Mouse (Mus musculus): ENCODE data around the gene Bmpr1b. TPM values are rescaled to one million over a fixed set of nuclear protein-coding genes. Genes with fewer than 3 reads are reported as not detected.

Bmpr1b gene
- polyA plus RNA-seq, 1 experiment from 2014 or later: 5.9 TPM

DNA sequence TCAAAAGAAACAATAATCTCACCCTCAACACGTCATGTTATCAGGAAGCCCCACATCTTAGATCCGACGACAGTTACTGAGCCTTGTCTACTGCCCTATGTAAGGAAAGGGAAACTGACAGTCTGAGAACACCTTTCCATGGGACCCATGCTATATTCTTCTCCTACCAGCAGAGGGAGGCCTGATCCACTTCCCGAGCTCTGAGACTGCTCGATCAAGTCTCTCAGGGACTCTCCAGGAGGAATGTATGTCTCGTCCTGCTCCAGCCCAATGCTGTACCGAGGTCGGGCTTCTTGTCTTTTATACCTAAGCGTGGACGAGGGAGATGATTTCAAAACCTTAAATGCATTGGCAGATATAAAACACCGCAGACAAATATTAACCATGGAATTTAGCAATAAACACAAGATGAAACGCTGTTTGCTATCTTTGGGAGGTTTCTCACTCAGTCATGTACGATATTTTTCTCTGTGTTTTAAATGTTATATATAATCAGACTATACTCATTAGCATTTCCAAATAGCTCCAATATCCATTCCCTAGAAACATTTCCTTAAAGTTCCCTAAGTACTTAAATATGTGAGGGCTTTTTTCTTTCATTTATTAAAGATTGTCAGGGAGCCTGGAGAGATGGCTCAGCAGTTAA lies 306.3 kb downstream of the Bmpr1b start:
- Histone ChIP-seq H3K36me3 (no peaks in the 10 kb centered on the region), H3K4me1 (no peaks in the 10 kb centered on the region), H3K9me3 (replicated peaks) (no peaks in the 10 kb centered on the region), H3K4me3 (replicated peaks) (no peak overlapping the region), H3K4me2 (replicated peaks) (peak overlapping the region; percentile 36), H3K27me3 (no peaks in the 10 kb centered on the region), H3K9ac (no peak overlapping the region), H3K27ac (replicated peaks) (no peak overlapping the region)
- 21% methylated on average over 13 of the region's 13 CpGs for WGBS
- ATAC-seq (ENCODE audit: insufficient number of reproducible peaks, low FRiP score, low TSS enrichment, low read depth): 0 out of 2 replicates have a peak, but pooled peaks have one; percentile 67

DNA sequence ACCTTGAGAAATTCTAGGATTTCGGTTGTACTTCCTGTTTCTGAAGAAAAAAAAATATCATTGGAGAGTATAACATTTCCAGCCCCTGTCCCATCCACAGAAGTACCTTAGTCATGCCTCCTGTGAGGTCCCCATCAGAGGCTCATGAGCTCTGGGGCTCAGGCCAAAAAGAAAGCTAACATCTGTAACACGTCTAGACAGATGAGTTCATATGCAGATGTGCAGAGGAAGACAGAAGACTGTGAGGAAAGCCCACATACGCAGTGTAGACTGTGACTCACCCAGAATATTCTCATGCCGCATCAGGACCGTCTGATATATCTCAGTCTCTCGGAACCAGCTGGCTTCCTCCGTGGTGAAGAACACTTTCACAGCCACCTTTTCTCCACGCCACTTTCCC lies 312.1 kb downstream of the Bmpr1b start:
- ATAC-seq (ENCODE audit: insufficient number of reproducible peaks, low FRiP score, low TSS enrichment, low read depth): peak; percentile 70; the same call in 1 of the 2 replicates
- H3K4me2 ChIP-seq (replicated peaks): no peak overlapping the region

DNA sequence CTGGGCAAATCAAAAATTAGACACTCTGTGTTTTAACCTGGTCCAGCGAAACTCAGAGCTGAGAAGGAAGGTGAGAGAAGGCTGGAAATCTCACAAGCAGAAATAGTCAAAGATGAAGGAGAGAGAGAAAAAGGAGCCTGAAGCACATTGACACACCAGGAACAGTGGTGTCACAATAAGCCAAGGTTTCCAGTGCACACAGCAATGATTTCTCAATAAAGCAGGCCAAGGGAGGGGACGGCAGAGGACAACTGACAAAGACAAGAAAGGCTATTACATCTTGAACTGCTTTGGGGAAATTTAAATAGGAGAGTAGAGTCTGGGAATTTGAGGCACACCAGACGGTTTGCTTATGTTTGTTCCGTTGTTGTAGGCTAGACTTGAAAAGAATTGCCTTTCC lies 314.9 kb downstream of the Bmpr1b start:
- no peaks in the 10 kb centered on the region for H3K27me3 ChIP-seq
- H3K4me1 ChIP-seq: no peaks in the 10 kb centered on the region
- H3K4me2 ChIP-seq (replicated peaks): no peak overlapping the region
- H3K36me3 ChIP-seq: no peaks in the 10 kb centered on the region
- no peak for ATAC-seq (ENCODE audit: insufficient number of reproducible peaks, low FRiP score, low TSS enrichment, low read depth)
- H3K9ac ChIP-seq: no peak overlapping the region
- H3K4me3 ChIP-seq (replicated peaks): no peak overlapping the region
- H3K9me3 ChIP-seq (replicated peaks): no peaks in the 10 kb centered on the region
- H3K27ac ChIP-seq (replicated peaks): no peak overlapping the region
- whole genome bisulfite sequencing: 67% methylated on average over 4 of the region's 4 CpGs

More for the DNA sequence above, 312.1 kb downstream of the Bmpr1b start:
- Histone ChIP-seq H3K9me3 (replicated peaks) (no peaks in the 10 kb centered on the region), H3K36me3 (no peaks in the 10 kb centered on the region), H3K27me3 (no peaks in the 10 kb centered on the region), H3K4me3 (replicated peaks) (no peak overlapping the region), H3K9ac (no peak overlapping the region), H3K4me1 (no peaks in the 10 kb centered on the region), H3K27ac (replicated peaks) (no peak overlapping the region)
- 63% methylated on average over 8 of the region's 8 CpGs for WGBS

DNA sequence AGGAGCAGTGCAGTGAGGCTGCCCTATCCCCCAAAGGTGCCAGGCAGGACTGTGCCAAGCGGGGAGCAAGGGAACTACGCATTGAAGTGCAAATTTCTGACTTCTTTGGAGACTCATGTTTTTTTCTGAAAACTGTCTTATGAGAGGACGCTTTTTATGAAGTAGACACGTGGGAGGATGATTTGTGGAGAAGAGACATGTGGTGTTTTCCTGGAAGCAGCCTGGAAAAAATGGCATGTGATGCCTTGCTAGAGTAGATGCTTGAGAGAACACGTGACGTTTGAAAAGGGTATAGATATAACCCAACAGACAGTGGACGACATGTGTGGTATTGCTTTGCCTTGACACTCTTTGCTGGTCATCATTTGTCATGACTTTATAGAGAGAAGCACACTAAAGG lies 319.1 kb downstream of the Bmpr1b start:
- Histone ChIP-seq H3K4me2 (replicated peaks) (no peak overlapping the region), H3K4me3 (replicated peaks) (no peak overlapping the region), H3K27me3 (no peaks in the 10 kb centered on the region), H3K27ac (replicated peaks) (no peak overlapping the region), H3K36me3 (no peaks in the 10 kb centered on the region), H3K4me1 (no peaks in the 10 kb centered on the region), H3K9me3 (replicated peaks) (no peaks in the 10 kb centered on the region), H3K9ac (no peak overlapping the region)
- WGBS: 80% methylated on average over 7 of the region's 7 CpGs
- ATAC-seq (ENCODE audit: insufficient number of reproducible peaks, low FRiP score, low TSS enrichment, low read depth): no peak

DNA sequence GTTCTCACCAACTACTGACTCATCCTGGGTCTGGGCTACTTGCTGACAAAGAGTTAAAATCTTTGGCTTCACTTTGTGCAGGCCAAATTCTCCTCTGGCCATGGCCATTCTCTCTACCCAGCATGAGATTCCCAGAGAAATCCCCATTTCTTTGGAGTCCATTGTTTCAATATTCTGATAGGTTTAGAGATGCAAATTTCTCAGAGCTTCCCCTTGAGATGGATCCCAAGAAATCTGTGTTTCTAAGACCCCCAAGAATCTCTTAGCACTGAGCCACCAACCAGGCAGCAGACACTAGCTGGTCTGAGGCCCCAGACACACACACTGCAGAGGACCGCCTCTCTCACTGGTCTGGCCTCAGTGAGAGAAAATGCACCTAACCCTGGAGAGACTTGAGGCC lies 320.0 kb downstream of the Bmpr1b start:
- no peak overlapping the region for H3K4me3 ChIP-seq (replicated peaks)
- WGBS: 73% methylated on average over 1 of the region's 1 CpGs
- no peaks in the 10 kb centered on the region for H3K4me1 ChIP-seq
- no peaks in the 10 kb centered on the region for H3K36me3 ChIP-seq
- H3K4me2 ChIP-seq (replicated peaks): no peak overlapping the region
- H3K9me3 ChIP-seq (replicated peaks): no peaks in the 10 kb centered on the region
- H3K9ac ChIP-seq: no peak overlapping the region
- H3K27me3 ChIP-seq: no peaks in the 10 kb centered on the region
- no peak for ATAC-seq (ENCODE audit: insufficient number of reproducible peaks, low FRiP score, low TSS enrichment, low read depth)
- no peak overlapping the region for H3K27ac ChIP-seq (replicated peaks)

DNA sequence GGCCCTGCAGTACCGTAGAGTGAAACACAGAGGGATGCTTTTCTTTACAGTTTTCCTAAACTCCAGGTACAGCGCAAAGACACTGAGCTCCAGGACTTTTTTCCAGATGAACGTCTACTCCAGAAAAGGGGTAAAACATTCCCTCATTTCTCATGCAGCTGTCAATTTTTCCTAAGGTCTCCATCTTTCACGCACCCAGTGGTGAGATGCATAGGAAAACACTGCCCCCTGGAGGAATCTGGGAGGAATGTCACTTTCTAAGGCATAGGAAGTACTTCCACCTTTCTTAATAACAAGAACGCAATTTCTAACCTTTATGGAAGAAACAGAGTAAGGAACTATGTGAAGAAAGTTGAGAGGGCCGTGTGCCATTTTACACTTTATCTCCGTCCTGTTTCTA lies 330.4 kb downstream of the Bmpr1b start:
- Histone ChIP-seq H3K36me3 (no peaks in the 10 kb centered on the region), H3K4me2 (replicated peaks) (no peak overlapping the region), H3K27ac (replicated peaks) (no peak overlapping the region), H3K4me1 (no peaks in the 10 kb centered on the region), H3K4me3 (replicated peaks) (no peak overlapping the region), H3K27me3 (no peaks in the 10 kb centered on the region), H3K9me3 (replicated peaks) (no peaks in the 10 kb centered on the region), H3K9ac (no peak overlapping the region)
- WGBS: 40% methylated on average over 7 of the region's 7 CpGs
- ATAC-seq (ENCODE audit: insufficient number of reproducible peaks, low FRiP score, low TSS enrichment, low read depth): no peak

DNA sequence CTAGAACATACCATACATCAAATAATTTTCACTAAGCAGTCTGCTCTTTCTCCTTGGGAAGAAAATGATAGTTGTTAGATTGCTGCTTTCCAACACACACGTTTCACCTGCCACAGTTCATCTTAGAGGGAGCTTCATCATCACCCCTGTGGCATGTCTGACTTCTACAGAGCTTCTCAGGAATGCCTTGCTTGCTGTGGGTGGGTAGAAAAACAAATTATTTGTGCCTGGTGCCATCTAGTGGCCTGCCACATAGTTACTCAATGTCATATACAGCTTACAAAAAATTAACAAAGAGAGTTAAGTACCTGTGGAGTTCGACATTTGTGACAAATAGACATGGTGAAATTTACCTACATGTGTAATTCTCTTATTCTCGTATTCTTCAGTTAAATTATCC lies 338.1 kb downstream of the Bmpr1b start:
- H3K4me3 ChIP-seq (replicated peaks): no peak overlapping the region
- H3K4me1 ChIP-seq: no peaks in the 10 kb centered on the region
- no peaks in the 10 kb centered on the region for H3K36me3 ChIP-seq
- no peak overlapping the region for H3K4me2 ChIP-seq (replicated peaks)
- 11% methylated on average over 3 of the region's 3 CpGs for WGBS
- H3K27ac ChIP-seq (replicated peaks): no peak overlapping the region
- ATAC-seq (ENCODE audit: insufficient number of reproducible peaks, low FRiP score, low TSS enrichment, low read depth): no peak
- H3K9ac ChIP-seq: no peak overlapping the region
- no peaks in the 10 kb centered on the region for H3K27me3 ChIP-seq
- H3K9me3 ChIP-seq (replicated peaks): no peaks in the 10 kb centered on the region

DNA sequence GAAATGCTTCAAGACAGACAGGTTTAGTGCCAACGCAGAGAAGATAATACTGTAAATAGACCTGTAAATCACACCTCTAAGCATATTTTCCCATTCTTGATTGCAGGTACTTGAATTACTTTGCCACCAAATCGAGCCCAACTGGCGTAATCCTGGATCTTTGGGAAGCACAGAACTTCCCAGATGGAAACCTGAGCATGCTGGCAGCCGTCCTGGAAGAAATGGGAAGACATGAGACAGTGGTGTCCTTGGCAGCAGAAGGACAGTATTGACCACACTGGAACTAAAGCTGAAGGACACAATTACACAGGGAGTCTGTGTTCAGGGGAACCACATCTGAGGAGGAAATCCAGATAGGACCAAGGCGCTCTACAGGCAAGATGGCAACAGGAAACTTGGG lies 340.9 kb downstream of the Bmpr1b start:
- 73% methylated on average over 5 of the region's 5 CpGs for WGBS
- no peaks in the 10 kb centered on the region for H3K9me3 ChIP-seq (replicated peaks)
- no peaks in the 10 kb centered on the region for H3K4me1 ChIP-seq
- no peak overlapping the region for H3K27ac ChIP-seq (replicated peaks)
- H3K9ac ChIP-seq: no peak overlapping the region
- no peaks in the 10 kb centered on the region for H3K36me3 ChIP-seq
- no peak overlapping the region for H3K4me2 ChIP-seq (replicated peaks)
- H3K4me3 ChIP-seq (replicated peaks): no peak overlapping the region
- no peaks in the 10 kb centered on the region for H3K27me3 ChIP-seq
- ATAC-seq (ENCODE audit: insufficient number of reproducible peaks, low FRiP score, low TSS enrichment, low read depth): no peak

DNA sequence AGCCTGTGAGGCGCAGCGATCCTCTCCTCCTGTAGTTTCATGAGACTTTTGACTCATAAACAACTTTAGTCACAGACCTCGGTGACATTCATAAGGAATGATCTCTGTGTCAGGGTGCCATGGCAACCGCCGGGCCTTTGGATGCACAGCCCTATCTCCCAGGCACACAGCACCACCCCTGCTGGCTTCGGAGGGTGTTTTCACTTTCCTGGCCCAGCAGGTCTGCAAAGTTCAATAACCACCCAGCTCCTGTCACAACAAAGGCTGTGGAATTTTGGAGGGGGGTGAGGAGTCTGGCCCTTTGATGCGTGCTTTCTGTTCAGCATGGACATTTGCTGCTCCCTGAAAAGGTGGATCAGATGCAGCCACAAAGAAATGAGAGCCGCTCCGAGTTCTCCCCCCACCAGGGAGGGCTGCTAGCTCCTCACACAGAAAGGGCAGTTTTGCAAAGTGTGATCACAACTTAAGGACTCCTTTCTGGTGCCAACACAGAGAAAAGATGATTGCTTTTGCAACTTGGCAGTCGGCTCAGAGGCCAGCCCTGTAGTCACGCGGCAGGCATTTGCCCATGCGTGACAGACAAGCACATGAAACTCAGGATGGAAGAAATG lies 349.8 kb downstream of the Bmpr1b start:
- ATAC-seq (ENCODE audit: insufficient number of reproducible peaks, low FRiP score, low TSS enrichment, low read depth): no peak
- WGBS: 27% methylated on average over 13 of the region's 13 CpGs
- H3K36me3 ChIP-seq: no peaks in the 10 kb centered on the region
- no peak overlapping the region for H3K9ac ChIP-seq
- H3K4me3 ChIP-seq (replicated peaks): no peak overlapping the region
- no peak overlapping the region for H3K4me2 ChIP-seq (replicated peaks)
- H3K9me3 ChIP-seq (replicated peaks): no peaks in the 10 kb centered on the region
- no peak overlapping the region for H3K27ac ChIP-seq (replicated peaks)
- H3K4me1 ChIP-seq: no peaks in the 10 kb centered on the region
- H3K27me3 ChIP-seq: no peaks in the 10 kb centered on the region

DNA sequence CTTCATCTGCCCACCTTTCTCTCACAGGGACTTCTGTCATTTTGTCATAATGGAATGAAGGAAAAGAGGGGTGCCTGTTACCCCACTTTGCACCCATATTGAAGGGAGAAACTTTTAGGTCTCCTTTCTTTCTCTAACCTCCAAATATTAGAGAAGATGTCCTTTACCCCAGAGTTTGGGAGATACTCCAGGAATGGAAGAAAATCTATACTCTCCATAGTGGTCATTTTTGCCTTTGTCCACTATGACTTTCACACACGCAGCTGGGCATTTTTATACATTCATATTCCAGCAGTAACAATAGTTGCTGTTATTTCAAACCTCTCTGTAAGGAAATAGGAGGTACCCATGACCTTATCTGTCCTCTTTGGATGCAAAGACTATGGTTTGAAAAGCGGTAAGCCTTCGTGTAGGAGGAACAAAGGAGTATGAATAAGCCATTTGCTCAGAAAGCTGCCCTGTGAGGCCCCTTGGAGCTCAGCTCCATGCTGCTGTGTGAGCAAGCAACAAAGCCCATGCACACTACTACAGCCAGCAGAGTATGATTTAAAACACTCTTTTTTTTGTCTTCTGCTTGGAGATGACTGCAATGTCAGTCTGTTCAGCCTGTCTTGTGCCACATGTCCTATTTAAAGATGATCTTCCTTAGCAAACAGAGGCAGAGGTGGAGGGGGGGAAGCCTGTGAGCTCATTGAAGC lies 350.5 kb downstream of the Bmpr1b start:
- WGBS: 52% methylated on average over 3 of the region's 3 CpGs

DNA sequence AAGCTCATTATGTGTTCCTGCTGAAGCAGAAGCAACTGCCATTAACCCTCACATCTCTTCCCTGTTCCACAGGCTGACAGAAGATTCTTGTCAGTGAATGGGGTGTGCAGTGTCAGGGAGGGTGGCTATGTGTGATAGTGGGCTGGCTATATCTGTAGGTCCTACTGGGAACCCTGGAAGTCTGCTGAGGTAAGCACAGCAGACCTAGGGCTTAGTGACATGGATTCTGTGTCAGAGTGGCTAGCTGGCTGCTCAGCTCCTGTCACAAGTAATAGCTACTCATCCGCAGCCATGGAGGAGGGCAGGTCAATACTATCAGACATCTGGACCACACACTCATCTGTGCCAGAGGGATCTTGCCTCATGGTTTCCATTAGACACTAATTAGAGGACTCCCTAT lies 354.4 kb downstream of the Bmpr1b start:
- no peaks in the 10 kb centered on the region for H3K4me1 ChIP-seq
- no peak overlapping the region for H3K27ac ChIP-seq (replicated peaks)
- no peak for ATAC-seq (ENCODE audit: insufficient number of reproducible peaks, low FRiP score, low TSS enrichment, low read depth)
- no peaks in the 10 kb centered on the region for H3K9me3 ChIP-seq (replicated peaks)
- no peak overlapping the region for H3K4me2 ChIP-seq (replicated peaks)
- H3K27me3 ChIP-seq: no peaks in the 10 kb centered on the region
- H3K9ac ChIP-seq: no peak overlapping the region
- WGBS: 32% methylated on average over 1 of the region's 1 CpGs
- no peaks in the 10 kb centered on the region for H3K36me3 ChIP-seq
- H3K4me3 ChIP-seq (replicated peaks): no peak overlapping the region

More for the DNA sequence above, 350.5 kb downstream of the Bmpr1b start:
- no peak overlapping the region for H3K9ac ChIP-seq
- H3K9me3 ChIP-seq (replicated peaks): no peaks in the 10 kb centered on the region
- no peak overlapping the region for H3K4me3 ChIP-seq (replicated peaks)
- H3K4me1 ChIP-seq: no peaks in the 10 kb centered on the region
- no peak for ATAC-seq (ENCODE audit: insufficient number of reproducible peaks, low FRiP score, low TSS enrichment, low read depth)
- no peak overlapping the region for H3K4me2 ChIP-seq (replicated peaks)
- H3K27ac ChIP-seq (replicated peaks): no peak overlapping the region
- H3K36me3 ChIP-seq: no peaks in the 10 kb centered on the region
- H3K27me3 ChIP-seq: no peaks in the 10 kb centered on the region
